Mouse (Mus musculus): Measurements from ENCODE around the gene Tmem184b. TPM values are rescaled to one million over a fixed set of nuclear protein-coding genes. Genes with fewer than 3 reads are reported as not detected.

The Tmem184b gene
- total and polyA plus RNA-seq, 3 experiments, result 7.1 to 42.7 (median 21.1) TPM

GRCm38 (mm10) chr15:79422715-79423243, 19.4 kb upstream of the Tmem184b start:
- Histone ChIP-seq H3K4me2 (ENCODE audit: insufficient read depth, low read depth, poor library complexity, severe bottlenecking) (no peak overlapping the region), H3K4me3 (replicated peaks in 1 of 3; ENCODE audit: low read depth in 2 of 3, low read length in 2 of 3, poor library complexity in 1 of 3) (no peak overlapping the region), H3K79me2 (replicated peaks; ENCODE audit: control insufficient read depth, extremely low read depth, insufficient read depth, poor library complexity, severe bottlenecking) (no peaks in the 10 kb centered on the region), H3K27ac (ENCODE audit: insufficient read depth, low read depth) (no peak overlapping the region), H3K36me3 (replicated peaks in 1 of 2; ENCODE audit: control insufficient read depth in 1 of 2, insufficient read depth in 1 of 2, low read length in 1 of 2) (peaks cover 61 to 70% of the 10 kb centered on the region in 2 experiments), H3K4me1 (ENCODE audit: control insufficient read depth in 1 of 2, insufficient read depth in 2 of 2) (peaks cover 12 to 18% of the 10 kb centered on the region in 2 experiments), H3K9me3 (replicated peaks; ENCODE audit: low read length) (no peaks in the 10 kb centered on the region), H3K9ac (ENCODE audit: insufficient read depth, low read depth) (no peak overlapping the region), H3K27me3 (replicated peaks) (no peaks in the 10 kb centered on the region)
- no peak for TF ChIP-seq NELFE (IDR thresholded peaks at IDR 0.05; ENCODE audit: low read depth, low read length)
- no peak for TF ChIP-seq NRF1 (IDR thresholded peaks at IDR 0.05; ENCODE audit: low read depth, low read length)
- no peak for TF ChIP-seq SIN3A (IDR thresholded peaks at IDR 0.05; ENCODE audit: low read length)
- TF ChIP-seq PAX5 (IDR thresholded peaks at IDR 0.05; ENCODE audit: low read length), result no peak
- TF ChIP-seq RAD21 (IDR thresholded peaks at IDR 0.05; ENCODE audit: low read depth, low read length), result no peak
- TF ChIP-seq CTCF (conservative IDR thresholded peaks at IDR 0.05 in 1 of 2, IDR thresholded peaks at IDR 0.05 in 1 of 2; ENCODE audit: low read depth in 2 of 2, low read length in 2 of 2), result no peak
- TF ChIP-seq ZNF384 (IDR thresholded peaks at IDR 0.05; ENCODE audit: low read depth, low read length), result no peak
- TF ChIP-seq MAX (IDR thresholded peaks at IDR 0.05; ENCODE audit: low read length), result no peak
- no peak for TF ChIP-seq E2F4 (IDR thresholded peaks at IDR 0.05; ENCODE audit: insufficient replicate concordance, low read depth, low read length)
- TF ChIP-seq ZC3H11A (IDR thresholded peaks at IDR 0.05; ENCODE audit: low read depth, low read length), result no peak
- no peak for TF ChIP-seq JUN (IDR thresholded peaks at IDR 0.05; ENCODE audit: insufficient read depth, low read depth, low read length)
- no peak for TF ChIP-seq JUND (conservative IDR thresholded peaks at IDR 0.05; ENCODE audit: low read depth, low read length)
- no peak for TF ChIP-seq GABPA (IDR thresholded peaks at IDR 0.05; ENCODE audit: insufficient replicate concordance, low read depth, low read length)
- TF ChIP-seq CHD1 (IDR thresholded peaks at IDR 0.05; ENCODE audit: low read depth, low read length), result no peak
- no peak for TF ChIP-seq KAT2A (IDR thresholded peaks at IDR 0.05; ENCODE audit: insufficient replicate concordance, low read length)
- DNase-seq (ENCODE audit: extremely low read depth), result no peak
- in situ Hi-C loops (cut with MboI; ENCODE audit: low pct_ligation_motif_present, low pct_unique_long_range_greater_than_20kb, low sequenced_read_pairs) (no loop called here), dilution Hi-C loops (cut with MboI; ENCODE audit: extremely low pct_ligation_motif_present, extremely low pct_unique_long_range_greater_than_20kb, low sequenced_read_pairs) (no loop called here)

- in situ Hi-C loops (cut with MboI; ENCODE audit: low pct_ligation_motif_present, low pct_unique_long_range_greater_than_20kb, low sequenced_read_pairs), result no loop called here
- H3K36me3 ChIP-seq (replicated peaks in 1 of 2; ENCODE audit: control insufficient read depth in 1 of 2, insufficient read depth in 1 of 2, low read length in 1 of 2), result peaks cover 29 to 36% of the 10 kb centered on the region in 2 experiments
- no peaks in the 10 kb centered on the region for H3K9me3 ChIP-seq (replicated peaks; ENCODE audit: low read length)
- DNase-seq (ENCODE audit: extremely low read depth), result peak; percentile 58
- H3K4me1 ChIP-seq (ENCODE audit: control insufficient read depth in 1 of 2, insufficient read depth in 2 of 2), result peaks cover 23 to 38% of the 10 kb centered on the region in 2 experiments
- peak overlapping the region; percentile 13 for H3K27ac ChIP-seq (ENCODE audit: insufficient read depth, low read depth)
- dilution Hi-C loops (cut with MboI; ENCODE audit: extremely low pct_ligation_motif_present, extremely low pct_unique_long_range_greater_than_20kb, low sequenced_read_pairs), result no loop called here
- no peaks in the 10 kb centered on the region for H3K27me3 ChIP-seq (replicated peaks)
- no peak overlapping the region for H3K4me3 ChIP-seq (replicated peaks in 1 of 3; ENCODE audit: low read depth in 2 of 3, low read length in 2 of 3, poor library complexity in 1 of 3)
- no peak overlapping the region for H3K4me2 ChIP-seq (ENCODE audit: insufficient read depth, low read depth, poor library complexity, severe bottlenecking)
- no peaks in the 10 kb centered on the region for H3K79me2 ChIP-seq (replicated peaks; ENCODE audit: control insufficient read depth, extremely low read depth, insufficient read depth, poor library complexity, severe bottlenecking)
- H3K9ac ChIP-seq (ENCODE audit: insufficient read depth, low read depth), result no peak overlapping the region
- TF ChIP-seq JUND (conservative IDR thresholded peaks at IDR 0.05; ENCODE audit: low read depth, low read length) (no peak), CHD2 (IDR thresholded peaks at IDR 0.05; ENCODE audit: low read length) (no peak; the same call in 1 of the 2 replicates), JUN (IDR thresholded peaks at IDR 0.05; ENCODE audit: insufficient read depth, low read depth, low read length) (no peak), ETS1 (conservative IDR thresholded peaks at IDR 0.05; ENCODE audit: low read depth, low read length) (peak; percentile 69; the same call in 1 of the 2 replicates), MXI1 (IDR thresholded peaks at IDR 0.05; ENCODE audit: low read depth, low read length) (peak; percentile 94), USF2 (conservative IDR thresholded peaks at IDR 0.05; ENCODE audit: low read depth, low read length) (0 out of 2 replicates have a peak, but pooled peaks have one; percentile 40), SIN3A (IDR thresholded peaks at IDR 0.05; ENCODE audit: low read length) (peak; percentile 61; the same call in 1 of the 2 replicates), USF1 (IDR thresholded peaks at IDR 0.05; ENCODE audit: low read depth, low read length) (peak; percentile 64), E2F4 (IDR thresholded peaks at IDR 0.05; ENCODE audit: insufficient replicate concordance, low read depth, low read length) (no peak), KAT2A (IDR thresholded peaks at IDR 0.05; ENCODE audit: insufficient replicate concordance, low read length) (no peak), BHLHE40 (IDR thresholded peaks at IDR 0.05; ENCODE audit: low read depth, low read length) (peak; percentile 98), TBP (conservative IDR thresholded peaks at IDR 0.05; ENCODE audit: low read depth, low read length) (no peak), RAD21 (IDR thresholded peaks at IDR 0.05; ENCODE audit: low read depth, low read length) (no peak), MAX (IDR thresholded peaks at IDR 0.05; ENCODE audit: low read length) (peak; percentile 93), RCOR1 (conservative IDR thresholded peaks at IDR 0.05; ENCODE audit: low read depth, low read length) (peak; percentile 76; the same call in 1 of the 2 replicates), MAFK (IDR thresholded peaks at IDR 0.05; ENCODE audit: insufficient replicate concordance, low read length) (peak; percentile 4; the same call in 1 of the 2 replicates), MYC (IDR thresholded peaks at IDR 0.05; ENCODE audit: low read depth, low read length) (peak; percentile 88), HCFC1 (IDR thresholded peaks at IDR 0.05; ENCODE audit: low read depth, low read length) (no peak), POLR2A (IDR thresholded peaks at IDR 0.05; ENCODE audit: low read depth, low read length) (no peak), TCF12 (IDR thresholded peaks at IDR 0.05; ENCODE audit: low read depth, low read length) (peak; percentile 52), POLR2AphosphoS2 (IDR thresholded peaks at IDR 0.05; ENCODE audit: low read depth, low read length) (no peak), CHD1 (IDR thresholded peaks at IDR 0.05; ENCODE audit: low read depth, low read length) (no peak), UBTF (IDR thresholded peaks at IDR 0.05; ENCODE audit: low read depth, low read length) (no peak), MEF2A (IDR thresholded peaks at IDR 0.05; ENCODE audit: borderline replicate concordance, low read depth, low read length) (0 out of 2 replicates have a peak, but pooled peaks have one; percentile 11)
Observed at GRCm38 (mm10) chr15:79418677-79419076, 15.3 kb upstream of the Tmem184b start.
